Mouse (Mus musculus) thymus, postnatal 10 days (tissue): Measurements from ENCODE around the gene Phldb1.
A peak's percentile ranks its signal among the peaks of the same experiment; 100 is the strongest.
"Not testable (repeated sequence)": the region's sequence is repeated elsewhere in the genome, so short reads cannot be mapped to it uniquely, and the experiment has no call there.

Experiments used
- DNase-seq, 2 experiments: peaks; one replicate each; pipeline ENCODE4 v3.0.0; 2021; ENCODE audit warnings: low spot score in 2 of 2

The Phldb1 gene

GRCm38 (mm10) chr9:44653896-44654295, 81.1 kb downstream of the Phldb1 start:
- no peak for DNase-seq

DNA sequence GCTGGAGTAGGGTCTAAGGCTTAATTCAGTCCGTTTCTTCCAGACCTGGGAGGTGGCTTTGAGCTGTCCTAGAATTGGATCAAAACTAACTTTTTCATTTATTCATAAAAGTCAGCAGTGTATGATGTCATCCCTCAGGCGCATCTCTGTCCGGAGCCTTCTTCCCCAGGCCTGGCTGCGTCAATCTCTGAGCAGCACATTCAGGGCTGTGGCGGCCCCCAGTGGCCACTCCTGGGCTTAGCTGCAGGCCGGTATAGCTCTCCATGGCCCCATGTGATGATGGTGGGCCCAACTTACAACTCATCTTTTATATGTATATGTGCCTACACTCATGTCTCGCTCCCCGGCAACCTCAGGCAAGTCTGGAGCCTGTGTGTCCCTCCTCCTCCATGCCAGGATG, 83.0 kb downstream of the Phldb1 start:
- DNase-seq, result peak; percentile 42 to 74

DNA sequence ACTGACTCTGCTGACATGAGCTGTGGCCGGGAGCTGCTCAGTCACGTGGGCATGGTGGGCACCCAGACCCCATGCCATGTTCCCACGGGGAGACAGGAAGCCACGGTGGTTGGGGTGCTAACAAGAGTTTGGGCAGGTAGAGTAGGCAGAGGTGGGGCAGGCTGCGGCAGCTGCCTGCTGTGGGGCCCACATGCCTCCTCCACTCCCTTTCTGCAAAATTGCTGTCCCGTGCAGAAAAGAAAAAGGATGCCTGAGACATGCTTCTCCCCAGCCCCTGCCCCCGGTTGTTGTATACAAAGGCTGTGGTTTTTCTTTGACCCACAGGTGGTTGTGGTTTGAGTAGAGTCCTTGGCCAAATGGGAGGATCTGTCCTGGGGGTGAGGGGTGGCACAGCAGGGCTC, 86.1 kb downstream of the Phldb1 start:
- DNase-seq, result peak; percentile 47 to 50

DNA sequence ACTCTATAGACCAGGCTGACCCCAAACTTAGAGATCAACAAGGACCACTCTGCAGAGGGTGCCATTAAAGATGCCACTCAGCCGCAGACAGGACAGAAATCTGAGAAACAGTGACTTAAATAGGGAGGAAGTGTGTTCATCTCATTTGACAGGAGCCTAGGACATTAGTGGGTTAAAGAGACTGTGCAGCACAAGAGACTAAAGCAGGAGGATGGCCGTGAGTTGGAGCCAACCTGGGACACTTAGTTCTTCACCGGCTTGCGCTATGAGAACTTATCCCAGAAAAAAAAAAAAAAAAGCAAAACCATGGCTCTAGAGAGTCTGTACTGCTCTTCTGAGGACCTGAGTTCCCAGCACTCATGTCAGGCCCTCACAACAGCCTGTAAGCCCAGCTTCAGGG, 87.3 kb downstream of the Phldb1 start:
- DNase-seq, result no peak

DNA sequence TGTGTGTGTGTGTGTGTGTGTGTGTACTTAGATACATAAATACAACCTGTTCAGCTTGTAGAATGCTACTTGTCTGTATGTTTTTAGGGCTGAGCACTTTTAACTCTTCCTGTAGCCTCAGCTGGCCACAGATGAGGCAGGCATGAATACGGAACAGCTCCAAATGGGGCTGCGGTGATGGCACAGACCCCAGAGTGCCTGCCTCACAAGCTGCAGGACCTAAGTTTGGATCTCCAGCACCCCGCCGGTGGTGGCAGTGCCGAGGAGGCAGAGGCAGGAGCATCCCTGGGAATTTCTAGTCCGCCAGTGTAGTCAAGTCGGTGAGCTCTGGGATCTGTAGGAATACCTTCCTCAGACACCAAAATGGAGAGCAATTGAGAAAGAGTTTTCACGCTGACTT, 88.0 kb downstream of the Phldb1 start:
- DNase-seq, result no peak

GRCm38 (mm10) chr9:44646366-44646765, 88.6 kb downstream of the Phldb1 start:
- peak; percentile 34 to 36 for DNase-seq

GRCm38 (mm10) chr9:44645924-44646323, 89.1 kb downstream of the Phldb1 start:
- peak; percentile 61 to 68 for DNase-seq

GRCm38 (mm10) chr9:44645481-44645880, 89.5 kb downstream of the Phldb1 start:
- DNase-seq, result no peak

- DNase-seq, result no peak
Measured at GRCm38 (mm10) chr9:44644186-44644585, 90.8 kb downstream of the Phldb1 start.

- no peak for DNase-seq
Measured at GRCm38 (mm10) chr9:44643103-44643502, 91.9 kb downstream of the Phldb1 start.

- no peak for DNase-seq
Measured at GRCm38 (mm10) chr9:44641616-44642015, 93.4 kb downstream of the Phldb1 start.

DNA sequence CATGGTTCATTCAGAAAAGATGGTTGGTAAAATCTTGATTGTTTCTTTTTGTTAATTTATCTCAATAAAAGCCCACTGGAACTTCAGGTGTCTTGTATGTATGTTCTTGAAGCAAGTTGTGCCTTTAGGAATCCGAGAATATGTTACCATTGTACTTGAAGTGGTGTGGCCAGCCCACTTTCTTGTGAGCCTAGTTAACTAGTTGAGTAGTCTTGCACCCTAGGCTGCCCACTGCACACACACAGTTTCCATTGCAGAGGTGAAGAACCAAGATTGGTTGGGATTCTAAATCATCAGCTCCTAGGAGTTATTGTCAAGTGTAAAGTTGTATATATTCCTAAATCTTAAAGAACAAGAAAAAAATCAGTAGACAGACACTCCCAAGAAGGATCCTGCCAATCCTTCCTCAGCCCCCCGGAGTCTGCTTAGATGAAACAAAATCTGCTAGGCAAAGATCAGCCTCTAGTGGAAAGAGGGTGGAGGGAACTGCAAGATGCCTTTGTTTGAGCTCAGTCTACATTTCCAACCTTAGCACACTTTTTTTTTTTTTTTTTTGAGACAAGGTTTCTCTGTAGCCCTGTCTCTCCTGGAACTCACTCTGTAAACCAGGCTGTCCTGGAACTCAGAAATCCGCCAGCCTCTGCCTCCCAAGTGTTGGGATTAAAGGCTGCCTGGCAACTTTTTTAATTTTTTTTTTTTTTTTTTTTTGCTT, 94.2 kb downstream of the Phldb1 start:
- no peak for DNase-seq

GRCm38 (mm10) chr9:44640028-44640427, 95.0 kb downstream of the Phldb1 start:
- DNase-seq, result not testable (repeated sequence)

GRCm38 (mm10) chr9:44638726-44639125, 96.3 kb downstream of the Phldb1 start:
- not testable (repeated sequence) for DNase-seq

- no peak for DNase-seq
Measured at GRCm38 (mm10) chr9:44637551-44638169, 97.3 kb downstream of the Phldb1 start.
